Mouse (Mus musculus) cortical plate, adult 2 months (tissue): ENCODE data around the gene Bud13.

ENCODE experiments used
- CTCF ChIP-seq: fragments of 200-500 bp; IDR thresholded peaks from 2 replicates; pipeline ENCODE4 v1.5.1; 2011; ENCODE audit warnings: mild to moderate bottlenecking, control low read depth, low read length; ENCODE audit not compliant: insufficient read depth; ENCODE audit errors: extremely low read depth
- POLR2A ChIP-seq: fragments of 200-500 bp; IDR thresholded peaks from 2 replicates; pipeline ENCODE4 v1.6.1; 2011; ENCODE audit warnings: mild to moderate bottlenecking, low read length, control low read depth; ENCODE audit not compliant: insufficient read depth; ENCODE audit errors: extremely low read depth

DNA sequence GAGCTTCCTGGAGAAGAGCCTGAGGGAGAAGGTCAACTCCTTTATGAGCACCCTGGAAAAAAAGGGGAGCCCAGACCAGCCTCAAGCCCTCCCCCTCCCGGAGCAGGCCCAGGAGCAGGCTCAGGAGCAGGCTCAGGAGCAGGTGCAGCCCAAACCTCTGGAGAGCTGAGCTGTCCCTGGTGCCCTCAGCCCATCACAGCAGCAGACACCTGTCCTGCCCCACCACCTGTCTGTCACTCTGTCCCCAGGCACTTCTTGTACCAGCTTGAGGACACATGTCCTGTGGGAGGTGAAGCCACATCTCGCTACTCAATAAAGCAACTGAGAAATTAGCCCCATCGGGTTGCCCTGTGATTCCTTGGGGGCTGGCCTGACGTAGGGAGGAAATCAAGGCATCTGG lies 39.7 kb upstream of the Bud13 start:
- TF ChIP-seq CTCF, result no peak
- no peak for TF ChIP-seq POLR2A
